Comparison of ENCODE assay signal across 13 mouse cellular contexts in the genomic region with DNA sequence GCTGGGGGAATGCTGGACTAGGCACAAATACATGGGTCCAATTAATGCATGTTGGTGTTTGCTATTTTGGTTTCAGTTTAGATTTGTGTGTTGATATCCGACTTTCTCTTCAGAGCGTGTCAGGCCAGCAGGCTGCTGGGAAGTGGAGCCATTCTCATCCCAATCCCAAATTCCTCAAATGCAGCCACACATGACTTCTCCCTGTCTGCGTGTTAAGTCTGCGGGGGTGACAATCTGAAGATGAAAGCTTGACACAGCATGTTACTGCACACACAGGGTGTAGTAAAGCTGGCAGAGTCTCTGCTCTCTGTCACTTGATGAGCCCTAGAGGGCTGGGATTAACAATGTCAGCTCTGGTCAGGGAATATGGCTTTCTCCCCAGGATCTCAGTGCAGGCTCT. TPM values are rescaled to one million over a fixed set of nuclear protein-coding genes. Genes with fewer than 3 reads are reported as not detected.
DNase-seq lines count a peak whose midpoint lies in the region; ATAC-seq and TF ChIP-seq lines count a peak whose summit lies in the region.
"Had no signal": no experiment of that assay in that cellular context is flagged by ENCODE, and none has a peak within 500 bp of the region (broad histone marks: within the 10 kb centered on the region; RNA-seq: fewer than 3 reads in every experiment).

No protein-coding gene starts in this region.

- H3K9ac ChIP-seq in embryonic facial prominence, embryonic 14.5 days (ENCODE audit: low read depth, low read length) = no peak overlapping the region
- H3K9ac ChIP-seq in hindbrain, postnatal 0 days (replicated peaks; ENCODE audit: low read length) = no peak overlapping the region

- 24% methylated on average over 4 of the region's 4 CpGs for WGBS in kidney, adult 2 months
- 7% methylated on average over 4 of the region's 4 CpGs for WGBS in embryonic facial prominence, embryonic 14.5 days
- WGBS in hindbrain, postnatal 0 days = 24% methylated on average over 4 of the region's 4 CpGs

- H3K36me3 ChIP-seq in kidney, adult 2 months (ENCODE audit: control insufficient read depth, insufficient read depth, low read length) = no peaks in the 10 kb centered on the region
- H3K36me3 ChIP-seq in embryonic facial prominence, embryonic 14.5 days (ENCODE audit: control insufficient read depth, insufficient read depth, low read length) = no peaks in the 10 kb centered on the region
- H3K36me3 ChIP-seq in hindbrain, postnatal 0 days (ENCODE audit: insufficient read depth, low read length) = no peaks in the 10 kb centered on the region

- TF ChIP-seq POLR2A in kidney, adult 2 months (IDR thresholded peaks at IDR 0.05; ENCODE audit: low read depth, low read length) = no peak

- peak overlapping the region; percentile 30 for H3K4me2 ChIP-seq in embryonic facial prominence, embryonic 14.5 days (ENCODE audit: low read depth, low read length)
- no peak overlapping the region for H3K4me2 ChIP-seq in hindbrain, postnatal 0 days (ENCODE audit: low read depth, low read length)

- H3K4me1 ChIP-seq in kidney, adult 2 months (ENCODE audit: control insufficient read depth, insufficient read depth, low read length) = peaks cover 4% of the 10 kb centered on the region; the same call in 1 of the 2 replicates
- peaks cover 37% of the 10 kb centered on the region for H3K4me1 ChIP-seq in embryonic facial prominence, embryonic 14.5 days (ENCODE audit: control insufficient read depth, insufficient read depth, low read length)
- H3K4me1 ChIP-seq in hindbrain, postnatal 0 days (ENCODE audit: insufficient read depth, low read length) = 0 out of 2 replicates have a peak, but pooled peaks cover 3% of the 10 kb centered on the region

- TF ChIP-seq CTCF in kidney, adult 2 months (conservative IDR thresholded peaks at IDR 0.05; ENCODE audit: insufficient read depth, insufficient read length, low read depth, low read length) = no peak
- no peak for TF ChIP-seq CTCF in hindbrain, postnatal 0 days (IDR thresholded peaks at IDR 0.05; ENCODE audit: low read depth)

- H3K27me3 ChIP-seq in kidney, adult 2 months (replicated peaks; ENCODE audit: control insufficient read depth, insufficient read depth, low read length) = no peaks in the 10 kb centered on the region
- no peaks in the 10 kb centered on the region for H3K27me3 ChIP-seq in embryonic facial prominence, embryonic 14.5 days (replicated peaks; ENCODE audit: control insufficient read depth, insufficient read depth, low read length)
- no peaks in the 10 kb centered on the region for H3K27me3 ChIP-seq in hindbrain, postnatal 0 days (ENCODE audit: insufficient read depth, low read length)

- DNase-seq in kidney, adult 2 months = peak; percentile 21
- DNase-seq in kidney, adult 11 months = no peak
- peak; percentile 49 for DNase-seq in Muller cell, postnatal 12 days (ENCODE audit: inconsistent ontology term)
- DNase-seq in embryonic facial prominence, embryonic 14.5 days (ENCODE audit: low spot score) = peak; percentile 75
- DNase-seq in hindbrain, postnatal 0 days (ENCODE audit: low spot score) = no peak
- DNase-seq in spleen, postnatal 4 days (ENCODE audit: low spot score in 2 of 2) = no peak
- no peak for DNase-seq in thymus, postnatal 36 days
- DNase-seq: cerebellum, postnatal 36 days; gastrocnemius, postnatal 14 days; heart, postnatal 36 days; lung, postnatal 14 days; right cerebral cortex, postnatal 4 days had no signal

- peak overlapping the region; percentile 4; the same call in 1 of the 2 replicates for H3K27ac ChIP-seq in kidney, adult 2 months (ENCODE audit: insufficient read depth, low read depth, low read length)
- H3K27ac ChIP-seq in embryonic facial prominence, embryonic 14.5 days (replicated peaks; ENCODE audit: low read depth, low read length) = peak overlapping the region; percentile 81
- H3K27ac ChIP-seq in hindbrain, postnatal 0 days = no peak overlapping the region

- ATAC-seq in embryonic facial prominence, embryonic 14.5 days (ENCODE audit: low read depth) = peak; percentile 64
- ATAC-seq in hindbrain, postnatal 0 days = peak; percentile 44
- ATAC-seq in megakaryocyte, adult 5-6 weeks (ENCODE audit: poor library complexity, severe bottlenecking) = no peak

- no peak overlapping the region for H3K4me3 ChIP-seq in kidney, adult 2 months (ENCODE audit: insufficient read depth, low read depth, low read length)
- no peak overlapping the region for H3K4me3 ChIP-seq in embryonic facial prominence, embryonic 14.5 days (ENCODE audit: low read depth, low read length)
- no peak overlapping the region for H3K4me3 ChIP-seq in hindbrain, postnatal 0 days (ENCODE audit: low read length)

- no peaks in the 10 kb centered on the region for H3K9me3 ChIP-seq in embryonic facial prominence, embryonic 14.5 days (ENCODE audit: control insufficient read depth, low read length)
- H3K9me3 ChIP-seq in hindbrain, postnatal 0 days (ENCODE audit: low read length) = no peaks in the 10 kb centered on the region

RNA-seq across cellular contexts. Expression of a gene that starts 20.0 kb away (rescaled TPM):
- 43.1 and 44.9 TPM in 2 replicates for polyA plus RNA-seq in kidney, adult 2 months (2012; rRNA removed)
- polyA plus RNA-seq in embryonic facial prominence, embryonic 14.5 days (2014; fragmentation: Nextera tagmentation; extraction: Ambion mirVana) = 62.9 and 75.4 TPM in 2 replicates
- 5.9 and 7.2 TPM in 2 replicates for total RNA-seq in hindbrain, postnatal 0 days (2014; rRNA removed)
- 16.7 and 17.1 TPM in 2 replicates for polyA plus RNA-seq in hindbrain, postnatal 0 days (2015; fragmentation: Nextera tagmentation; extraction: Ambion mirVana)
- total RNA-seq in megakaryocyte, adult 5-6 weeks (2015) = 2.0 and 2.1 TPM in 2 replicates
- total RNA-seq in megakaryocyte, adult 5-6 weeks (2017) = 0.98 and 1.0 TPM in 2 replicates

Comparison
In these comparisons a context has a peak if more than half of its experiments do, and no peak if none do; other contexts are left out.
1. DNase-seq: peak in kidney, adult 2 months (single experiment), Muller cell, postnatal 12 days (single experiment) and embryonic facial prominence, embryonic 14.5 days (single experiment); none in kidney, adult 11 months (single experiment), hindbrain, postnatal 0 days (single experiment), spleen, postnatal 4 days (0 of 2) and thymus, postnatal 36 days (0 of 2).